Mouse (Mus musculus) limb, embryonic 14.5 days (tissue): ENCODE measurements at regions not wholly inside any gene's neighbourhood (a gene's known extent, or its start where the extent isn't known, plus 50 kb on each side); places are given as distances from the start of the nearest gene placed in this dataset.

Source experiments
- ATAC-seq: fragments of 200-750 bp; cut with Nextera tagmentation; 2 replicates; pipeline ENCODE4 v1.8.0; 2017; ENCODE audit warnings: low read depth, moderate number of reproducible peaks, moderate TSS enrichment; ENCODE audit not compliant: low FRiP score
- DNase-seq: peaks from one replicate; pipeline ENCODE4 v3.0.0-alpha.2; 2015; ENCODE audit warnings: low spot score
- H3K27ac ChIP-seq: fragments of 300-500 bp; sonication (generic); replicated peaks from 2 replicates; pipeline ENCODE4 v1.5.1; 2014; ENCODE audit warnings: low read depth, mild to moderate bottlenecking, low read length, moderate library complexity, mixed read lengths
- H3K27me3 ChIP-seq: fragments of 300-500 bp; sonication (generic); 2 replicates; pipeline ENCODE4 v1.6.1; 2014; ENCODE audit warnings: low read length, mixed read lengths; ENCODE audit not compliant: control insufficient read depth, insufficient read depth
- H3K36me3 ChIP-seq: fragments of 300-500 bp; sonication (generic); 2 replicates; pipeline ENCODE4 v1.6.1; 2014; ENCODE audit warnings: mild to moderate bottlenecking, low read length, moderate library complexity, mixed read lengths; ENCODE audit not compliant: control insufficient read depth, insufficient read depth
- H3K4me1 ChIP-seq: fragments of 300-500 bp; sonication (generic); 2 replicates; pipeline ENCODE4 v1.6.1; 2014; ENCODE audit warnings: antibody characterized with exemption, low read length, mixed read lengths; ENCODE audit not compliant: control insufficient read depth, insufficient read depth
- H3K4me2 ChIP-seq: fragments of 300-500 bp; sonication (generic); replicated peaks from 2 replicates; pipeline ENCODE4 v1.6.1; 2014; ENCODE audit warnings: low read depth, mild to moderate bottlenecking, low read length, moderate library complexity; ENCODE audit not compliant: severe bottlenecking
- H3K4me3 ChIP-seq: fragments of 300-500 bp; sonication (generic); replicated peaks from 2 replicates; pipeline ENCODE4 v1.5.1; 2014; ENCODE audit warnings: low read length
- H3K9ac ChIP-seq: fragments of 300-500 bp; sonication (generic); 2 replicates; pipeline ENCODE4 v1.6.1; 2014; ENCODE audit warnings: mild to moderate bottlenecking, low read depth, low read length, moderate library complexity; ENCODE audit not compliant: severe bottlenecking
- H3K9me3 ChIP-seq: fragments of 300-500 bp; sonication (generic); 2 replicates; pipeline ENCODE4 v1.6.1; 2016; ENCODE audit warnings: low read length; ENCODE audit not compliant: control insufficient read depth
- POLR2A ChIP-seq: fragments of 200-500 bp; IDR thresholded peaks from 2 replicates; pipeline ENCODE4 v1.8.0; 2012; ENCODE audit warnings: inconsistent platforms, mild to moderate bottlenecking, moderate library complexity, borderline replicate concordance; ENCODE audit not compliant: insufficient read depth, insufficient read length; ENCODE audit errors: extremely low read depth
- whole genome bisulfite sequencing: fragments of 180-500 bp; shearing (Covaris S2); extraction: QIAGEN DNeasy Blood & Tissue Kit; methylation state at CpG from one replicate; pipeline ENCODE4 v1.1.7; 2014; 5-methylcytosine and 5-hydroxymethylcytosine counted together

DNA sequence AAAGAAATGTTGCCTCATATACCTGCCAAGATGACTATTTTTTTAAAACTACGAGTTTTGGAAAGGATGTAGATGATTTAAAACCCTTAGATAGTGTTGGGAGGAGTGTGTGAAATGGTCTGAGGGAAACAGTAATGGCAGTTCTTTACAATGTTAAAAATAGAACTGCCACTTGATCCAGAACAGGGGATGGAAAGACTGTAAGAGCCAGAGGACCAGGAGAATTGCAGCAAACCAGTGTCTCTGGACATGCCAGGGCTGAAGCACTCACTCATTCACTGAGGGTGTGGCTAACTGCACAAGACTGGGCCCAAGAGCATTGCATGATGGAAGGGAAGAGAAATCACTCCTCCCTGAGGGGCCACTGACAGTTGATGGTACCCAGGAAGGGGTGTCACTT is 53.9 kb upstream of the Rasgef1b start:
- Histone ChIP-seq H3K27me3 (no peaks in the 10 kb centered on the region), H3K4me2 (no peak overlapping the region), H3K27ac (no peak overlapping the region), H3K4me3 (no peak overlapping the region), H3K9me3 (no peaks in the 10 kb centered on the region), H3K4me1 (no peaks in the 10 kb centered on the region), H3K36me3 (no peaks in the 10 kb centered on the region), H3K9ac (no peak overlapping the region)
- TF ChIP-seq POLR2A: no peak
- DNase-seq (no peak), ATAC-seq (no peak)
- WGBS: 69% methylated on average over 1 of the region's 1 CpGs

DNA sequence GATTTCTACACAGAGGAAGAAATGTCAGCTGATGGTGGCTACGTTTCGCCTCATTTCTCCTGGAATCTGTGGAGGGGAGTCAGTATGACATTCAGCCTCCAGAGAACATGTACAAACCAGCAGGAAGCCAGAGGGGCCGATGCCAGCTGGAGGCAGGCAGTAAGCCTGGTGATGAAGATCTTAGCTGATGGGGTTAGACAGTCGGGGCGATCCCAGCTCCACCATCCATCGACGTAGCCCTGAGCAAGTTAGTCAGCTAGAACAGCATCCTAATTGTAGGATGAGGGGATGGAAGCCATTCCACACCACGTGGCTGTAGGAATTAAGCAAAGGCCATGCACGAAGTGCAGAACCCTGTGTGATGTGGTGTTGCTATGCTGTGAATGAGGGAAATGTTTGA is 57.0 kb upstream of the Rasgef1b start:
- Histone ChIP-seq H3K4me2 (no peak overlapping the region), H3K27ac (no peak overlapping the region), H3K27me3 (no peaks in the 10 kb centered on the region), H3K4me1 (no peaks in the 10 kb centered on the region), H3K9me3 (no peaks in the 10 kb centered on the region), H3K9ac (no peak overlapping the region), H3K36me3 (no peaks in the 10 kb centered on the region), H3K4me3 (no peak overlapping the region)
- no peak for ATAC-seq
- 82% methylated on average over 9 of the region's 9 CpGs for WGBS
- TF ChIP-seq POLR2A: no peak
- no peak for DNase-seq

DNA sequence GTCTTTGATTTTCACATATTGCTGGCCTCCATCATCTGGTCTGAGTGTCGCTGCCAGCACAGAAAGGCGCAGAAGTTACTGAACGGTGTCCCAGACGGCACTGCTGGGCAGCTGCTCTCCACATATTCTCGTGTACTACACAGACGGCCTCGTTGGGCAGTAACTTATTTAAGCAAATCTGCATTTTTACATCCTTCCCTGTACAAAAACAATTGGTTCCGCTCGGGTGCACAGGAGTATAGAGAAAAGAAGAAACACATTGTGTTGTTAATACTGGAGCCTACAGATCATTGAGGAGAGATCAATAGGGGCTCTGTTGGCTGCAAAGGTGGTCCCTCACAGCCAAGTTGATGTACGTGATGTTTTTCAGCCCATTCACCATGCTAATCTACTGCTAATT is 58.4 kb upstream of the Rasgef1b start:
- WGBS: 64% methylated on average over 10 of the region's 10 CpGs
- no peak for DNase-seq

DNA sequence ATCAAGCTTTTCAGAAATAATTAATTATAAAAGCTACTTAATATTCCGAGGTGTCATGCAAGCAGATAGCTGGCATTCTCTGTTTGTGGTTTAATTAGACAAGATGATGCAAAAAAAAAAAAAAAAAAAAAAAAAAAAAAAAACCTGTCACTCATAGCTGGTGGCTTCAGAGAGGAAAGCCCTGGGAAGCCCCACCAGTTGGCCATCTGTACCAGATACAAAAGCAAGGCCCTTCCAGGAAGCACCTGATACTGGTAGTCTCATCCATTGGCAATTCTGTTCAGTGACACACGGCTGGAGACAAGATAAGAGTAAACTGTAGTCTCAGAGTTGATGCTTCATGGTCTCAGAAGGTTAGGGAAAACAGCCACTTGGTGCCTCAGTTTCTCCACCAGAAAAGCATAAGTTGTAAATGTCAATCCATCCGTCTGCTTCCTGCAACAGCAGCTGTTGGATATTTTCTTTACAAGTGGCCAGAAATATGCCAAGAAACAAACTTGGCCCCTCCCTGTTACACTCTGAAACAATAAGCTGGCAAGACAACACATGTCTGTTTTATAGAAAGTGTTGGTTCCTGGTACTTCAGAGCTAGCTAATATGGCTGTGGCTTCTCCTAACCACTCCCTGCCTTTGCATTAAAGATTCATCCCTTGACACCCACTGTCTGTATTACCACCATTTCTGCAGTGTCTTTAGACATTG is 59.0 kb upstream of the Rasgef1b start:
- TF ChIP-seq POLR2A: no peak
- Histone ChIP-seq H3K9me3 (no peaks in the 10 kb centered on the region), H3K36me3 (no peaks in the 10 kb centered on the region), H3K27me3 (no peaks in the 10 kb centered on the region), H3K27ac (no peak overlapping the region), H3K4me1 (no peaks in the 10 kb centered on the region), H3K4me2 (no peak overlapping the region), H3K4me3 (no peak overlapping the region), H3K9ac (no peak overlapping the region)
- no peak for DNase-seq
- 72% methylated on average over 3 of the region's 3 CpGs for WGBS
- no peak for ATAC-seq

More for the DNA sequence above, 58.4 kb upstream of the Rasgef1b start:
- H3K27me3 ChIP-seq: no peaks in the 10 kb centered on the region
- no peaks in the 10 kb centered on the region for H3K36me3 ChIP-seq
- no peaks in the 10 kb centered on the region for H3K4me1 ChIP-seq
- no peaks in the 10 kb centered on the region for H3K9me3 ChIP-seq
- no peak for ATAC-seq
- no peak overlapping the region for H3K9ac ChIP-seq
- no peak overlapping the region for H3K4me2 ChIP-seq
- TF ChIP-seq POLR2A: no peak
- H3K4me3 ChIP-seq: no peak overlapping the region
- H3K27ac ChIP-seq: no peak overlapping the region

- Histone ChIP-seq H3K4me1 (no peaks in the 10 kb centered on the region), H3K9me3 (no peaks in the 10 kb centered on the region), H3K4me2 (no peak overlapping the region), H3K4me3 (no peak overlapping the region), H3K36me3 (no peaks in the 10 kb centered on the region), H3K27ac (no peak overlapping the region), H3K9ac (no peak overlapping the region), H3K27me3 (no peaks in the 10 kb centered on the region)
- no peak for TF ChIP-seq POLR2A
- ATAC-seq: no peak
- 90% methylated on average over 5 of the region's 5 CpGs for WGBS
- DNase-seq: no peak
These were observed 61.9 kb upstream of the Rasgef1b start for GRCm38 (mm10) chr5:99790733-99791132.
